Mouse (Mus musculus): ENCODE results near the gene Utrn. TPM values are rescaled to one million over a fixed set of nuclear protein-coding genes. Genes with fewer than 3 reads are reported as not detected.
A peak's percentile ranks its signal among the peaks of the same experiment; 100 is the strongest.

The Utrn gene
- polyA plus RNA-seq, 1 experiment from 2014 or later, result 67.0 TPM

DNA sequence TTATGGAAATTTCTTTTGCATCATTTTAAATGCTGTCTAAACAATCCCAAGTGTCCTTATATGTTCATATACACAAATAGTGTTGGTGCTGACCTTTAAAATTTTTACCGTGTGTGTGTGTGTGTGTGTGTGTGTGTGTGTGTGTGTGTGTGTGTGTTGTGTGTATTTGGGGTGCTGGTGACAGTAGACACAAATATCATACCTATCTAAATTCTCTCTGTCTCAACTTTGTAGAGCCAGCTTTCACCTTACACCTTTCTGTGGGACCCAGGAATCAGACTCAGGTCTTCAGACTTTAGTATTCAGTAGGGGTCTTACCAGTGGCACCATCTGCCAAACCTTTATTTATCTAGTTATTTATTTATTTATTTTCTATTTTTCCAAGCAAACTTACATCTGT is 681 bp upstream of the Utrn start:
- H3K36me3 ChIP-seq (ENCODE audit: control insufficient read depth, insufficient read depth, low read length), result no peaks in the 10 kb centered on the region
- ATAC-seq (ENCODE audit: insufficient number of reproducible peaks, insufficient read depth, low FRiP score, low read depth), result no peak
- peak overlapping the region in 1 of 2 experiments; percentile 79; a peak in 2 of 4 replicates for H3K4me3 ChIP-seq (ENCODE audit: control insufficient read depth in 1 of 2, insufficient read depth in 1 of 2, low read depth in 1 of 2, low read length in 2 of 2)
- H3K27ac ChIP-seq (replicated peaks in 1 of 2; ENCODE audit: control insufficient read depth in 1 of 2, insufficient read depth in 1 of 2, low read depth in 2 of 2, low read length in 2 of 2), result no peak overlapping the region
- H3K4me2 ChIP-seq (ENCODE audit: low read length), result peak overlapping the region; percentile 95
- peaks cover 0 to 11% of the 10 kb centered on the region in 2 experiments for H3K4me1 ChIP-seq (ENCODE audit: control insufficient read depth in 2 of 2, insufficient read depth in 2 of 2, low read length in 2 of 2)
- no peaks in the 10 kb centered on the region for H3K9me3 ChIP-seq (ENCODE audit: control insufficient read depth, low read length)
- no peaks in the 10 kb centered on the region for H3K27me3 ChIP-seq (ENCODE audit: control insufficient read depth, insufficient read depth, low read length)
- H3K9ac ChIP-seq (ENCODE audit: low read length), result peak overlapping the region; percentile 93
- 23% methylated on average over 1 of the region's 1 CpGs for WGBS

DNA sequence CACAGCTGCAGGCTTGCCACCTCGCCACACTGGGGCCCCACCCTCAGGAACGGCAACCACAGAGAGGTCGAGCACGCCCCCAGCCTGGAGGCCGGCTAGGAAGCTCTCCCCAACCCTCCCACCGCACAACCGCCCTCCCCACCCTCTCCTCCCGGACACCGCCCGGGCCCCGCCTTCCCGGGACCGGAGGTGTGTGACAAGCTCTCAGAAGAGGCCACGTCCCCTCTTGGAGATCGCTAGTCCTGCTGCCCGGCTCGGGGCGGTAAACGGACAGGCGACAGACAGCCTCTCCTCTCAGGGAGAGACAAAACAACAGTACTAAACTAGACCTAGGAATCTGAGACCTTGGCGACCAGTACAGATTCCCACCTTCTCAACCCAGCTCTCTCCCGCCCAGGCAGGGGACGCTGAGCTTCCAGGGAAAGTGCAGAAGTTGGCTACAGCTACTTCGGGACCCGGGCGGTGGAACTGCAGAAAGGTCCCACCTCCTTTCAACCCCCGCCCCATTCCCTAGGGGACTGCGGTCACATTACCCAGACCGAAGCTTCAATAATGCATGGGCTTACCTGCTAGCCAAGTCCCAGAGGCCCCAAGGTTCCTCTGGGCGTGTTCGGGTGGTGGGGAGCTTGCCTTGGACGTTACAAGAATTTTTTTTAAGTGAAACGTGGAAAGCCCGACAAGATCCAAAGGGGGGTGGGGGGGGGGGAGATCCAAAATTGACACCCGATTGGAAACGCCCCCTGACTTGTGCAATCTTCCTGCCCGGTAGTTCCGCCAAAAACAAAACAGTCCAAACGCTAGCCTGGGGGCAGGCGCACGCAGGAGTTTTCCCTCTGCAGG is 756 bp downstream of the Utrn start:
- Histone ChIP-seq H3K4me1 (ENCODE audit: control insufficient read depth in 2 of 2, insufficient read depth in 2 of 2, low read length in 2 of 2) (peaks cover 0 to 17% of the 10 kb centered on the region in 2 experiments), H3K4me3 (ENCODE audit: control insufficient read depth in 1 of 2, insufficient read depth in 1 of 2, low read depth in 1 of 2, low read length in 2 of 2) (peak overlapping the region; percentile 70 to 79), H3K27ac (replicated peaks in 1 of 2; ENCODE audit: control insufficient read depth in 1 of 2, insufficient read depth in 1 of 2, low read depth in 2 of 2, low read length in 2 of 2) (peak overlapping the region; percentile 96 to 98), H3K9me3 (ENCODE audit: control insufficient read depth, low read length) (no peaks in the 10 kb centered on the region), H3K36me3 (ENCODE audit: control insufficient read depth, insufficient read depth, low read length) (no peaks in the 10 kb centered on the region), H3K9ac (ENCODE audit: low read length) (peak overlapping the region; percentile 93), H3K4me2 (ENCODE audit: low read length) (peak overlapping the region; percentile 95), H3K27me3 (ENCODE audit: control insufficient read depth, insufficient read depth, low read length) (no peaks in the 10 kb centered on the region)
- WGBS, result under 1% methylated on average over 40 of the region's 41 CpGs
- peak; percentile 86 for ATAC-seq (ENCODE audit: insufficient number of reproducible peaks, insufficient read depth, low FRiP score, low read depth)

DNA sequence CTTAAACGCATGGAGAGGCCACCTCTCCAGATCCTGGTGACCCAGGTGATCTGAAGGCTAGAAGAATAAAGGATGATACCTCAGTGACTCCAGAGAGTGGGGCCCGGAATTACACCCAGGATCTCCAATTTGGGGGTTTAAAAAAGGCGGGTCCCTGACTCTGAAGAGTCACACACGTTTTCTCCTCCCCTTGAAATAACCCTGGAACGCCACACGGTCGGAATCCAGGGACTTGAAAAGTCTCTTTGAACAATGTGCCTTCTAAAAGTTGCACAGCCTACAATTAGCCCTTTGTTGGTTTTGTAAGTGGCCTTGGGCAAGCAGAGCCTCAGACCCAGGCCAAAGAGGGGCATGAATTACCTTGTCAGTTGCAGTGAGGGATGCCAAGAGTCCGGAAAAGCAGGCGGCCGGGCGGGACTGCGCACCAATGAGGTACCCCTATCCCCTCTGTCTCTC is 1.4 kb downstream of the Utrn start:
- ATAC-seq (ENCODE audit: insufficient number of reproducible peaks, insufficient read depth, low FRiP score, low read depth), result no peak
- 0% methylated on average over 12 of the region's 12 CpGs for WGBS
- Histone ChIP-seq H3K36me3 (ENCODE audit: control insufficient read depth, insufficient read depth, low read length) (no peaks in the 10 kb centered on the region), H3K4me1 (ENCODE audit: control insufficient read depth in 2 of 2, insufficient read depth in 2 of 2, low read length in 2 of 2) (peaks cover 0 to 18% of the 10 kb centered on the region in 2 experiments), H3K4me2 (ENCODE audit: low read length) (peak overlapping the region; percentile 95), H3K27me3 (ENCODE audit: control insufficient read depth, insufficient read depth, low read length) (no peaks in the 10 kb centered on the region), H3K9ac (ENCODE audit: low read length) (peak overlapping the region; percentile 93), H3K27ac (replicated peaks in 1 of 2; ENCODE audit: control insufficient read depth in 1 of 2, insufficient read depth in 1 of 2, low read depth in 2 of 2, low read length in 2 of 2) (peak overlapping the region; percentile 88 to 96), H3K4me3 (ENCODE audit: control insufficient read depth in 1 of 2, insufficient read depth in 1 of 2, low read depth in 1 of 2, low read length in 2 of 2) (peak overlapping the region; percentile 70 to 79), H3K9me3 (ENCODE audit: control insufficient read depth, low read length) (no peaks in the 10 kb centered on the region)

DNA sequence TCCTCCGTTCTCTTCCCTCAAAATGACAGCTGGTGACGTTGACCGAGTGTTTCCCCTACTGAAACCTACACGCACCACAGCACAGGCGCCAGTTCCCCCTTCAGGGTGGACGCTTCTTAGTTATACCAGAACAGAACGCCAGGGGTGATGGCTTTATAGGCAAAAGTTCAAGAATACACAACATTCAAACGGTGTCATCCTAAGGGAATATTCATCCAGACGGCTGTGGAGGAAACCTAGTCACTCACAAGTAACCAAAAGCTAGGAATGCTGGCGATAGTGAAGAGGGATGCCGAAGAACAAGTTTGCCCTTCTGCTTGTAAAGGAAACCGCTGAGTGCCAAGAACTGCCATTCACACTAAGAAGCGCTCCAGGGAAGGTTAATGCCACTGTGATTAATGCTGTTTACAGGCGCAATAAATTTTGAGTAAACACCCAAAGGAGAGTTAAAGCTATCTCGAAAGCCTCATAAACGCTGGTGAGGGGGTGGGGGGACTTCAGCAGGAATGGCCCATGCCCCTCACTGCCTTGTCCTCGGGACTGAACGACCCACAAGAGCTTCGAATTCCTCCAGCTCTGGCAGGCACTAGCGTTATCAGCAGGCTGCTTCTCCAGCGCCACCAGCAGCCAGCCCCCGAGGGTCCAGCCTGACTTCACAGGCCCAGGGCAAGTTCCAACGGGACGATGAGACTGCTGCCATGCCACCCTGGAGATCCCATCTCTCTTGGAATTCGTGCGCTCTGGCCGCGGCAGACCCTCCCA is 2.0 kb downstream of the Utrn start:
- Histone ChIP-seq H3K27me3 (ENCODE audit: control insufficient read depth, insufficient read depth, low read length) (no peaks in the 10 kb centered on the region), H3K9me3 (ENCODE audit: control insufficient read depth, low read length) (no peaks in the 10 kb centered on the region), H3K4me2 (ENCODE audit: low read length) (peak overlapping the region; percentile 95), H3K9ac (ENCODE audit: low read length) (peak overlapping the region; percentile 93), H3K4me3 (ENCODE audit: control insufficient read depth in 1 of 2, insufficient read depth in 1 of 2, low read depth in 1 of 2, low read length in 2 of 2) (peak overlapping the region; percentile 70 to 79), H3K4me1 (ENCODE audit: control insufficient read depth in 2 of 2, insufficient read depth in 2 of 2, low read length in 2 of 2) (peaks cover 2 to 24% of the 10 kb centered on the region in 2 experiments), H3K36me3 (ENCODE audit: control insufficient read depth, insufficient read depth, low read length) (no peaks in the 10 kb centered on the region), H3K27ac (replicated peaks in 1 of 2; ENCODE audit: control insufficient read depth in 1 of 2, insufficient read depth in 1 of 2, low read depth in 2 of 2, low read length in 2 of 2) (peak overlapping the region; percentile 88 to 96)
- WGBS, result 2% methylated on average over 28 of the region's 28 CpGs
- no peak; the same call in 1 of the 2 replicates for ATAC-seq (ENCODE audit: insufficient number of reproducible peaks, insufficient read depth, low FRiP score, low read depth)

DNA sequence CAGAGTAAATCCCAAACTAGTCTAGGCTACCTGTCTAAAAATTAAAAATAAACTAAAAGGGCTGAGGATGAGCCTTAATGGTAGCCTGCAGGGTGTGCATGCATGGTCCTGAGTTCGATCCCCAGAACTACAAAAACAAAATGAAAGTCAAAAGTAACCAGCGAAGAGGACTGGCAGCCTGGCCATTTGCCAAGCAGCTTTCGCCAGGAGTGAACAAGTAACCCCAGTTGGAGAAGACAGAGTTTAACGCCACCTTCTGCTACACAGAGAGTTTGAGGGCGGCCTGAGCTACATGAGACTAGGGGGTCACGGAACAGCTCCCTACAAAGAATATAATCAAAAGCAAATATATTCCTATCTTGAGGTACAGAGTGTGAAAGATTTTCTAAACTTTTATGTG is 4.0 kb downstream of the Utrn start:
- no peak for ATAC-seq (ENCODE audit: insufficient number of reproducible peaks, insufficient read depth, low FRiP score, low read depth)
- 63% methylated on average over 6 of the region's 6 CpGs for WGBS
- Histone ChIP-seq H3K4me1 (ENCODE audit: control insufficient read depth in 2 of 2, insufficient read depth in 2 of 2, low read length in 2 of 2) (peaks cover 7 to 30% of the 10 kb centered on the region in 2 experiments), H3K4me2 (ENCODE audit: low read length) (no peak overlapping the region), H3K9me3 (ENCODE audit: control insufficient read depth, low read length) (no peaks in the 10 kb centered on the region), H3K36me3 (ENCODE audit: control insufficient read depth, insufficient read depth, low read length) (peaks cover 14% of the 10 kb centered on the region), H3K9ac (ENCODE audit: low read length) (no peak overlapping the region), H3K27ac (replicated peaks in 1 of 2; ENCODE audit: control insufficient read depth in 1 of 2, insufficient read depth in 1 of 2, low read depth in 2 of 2, low read length in 2 of 2) (no peak overlapping the region), H3K27me3 (ENCODE audit: control insufficient read depth, insufficient read depth, low read length) (no peaks in the 10 kb centered on the region), H3K4me3 (ENCODE audit: control insufficient read depth in 1 of 2, insufficient read depth in 1 of 2, low read depth in 1 of 2, low read length in 2 of 2) (no peak overlapping the region)

DNA sequence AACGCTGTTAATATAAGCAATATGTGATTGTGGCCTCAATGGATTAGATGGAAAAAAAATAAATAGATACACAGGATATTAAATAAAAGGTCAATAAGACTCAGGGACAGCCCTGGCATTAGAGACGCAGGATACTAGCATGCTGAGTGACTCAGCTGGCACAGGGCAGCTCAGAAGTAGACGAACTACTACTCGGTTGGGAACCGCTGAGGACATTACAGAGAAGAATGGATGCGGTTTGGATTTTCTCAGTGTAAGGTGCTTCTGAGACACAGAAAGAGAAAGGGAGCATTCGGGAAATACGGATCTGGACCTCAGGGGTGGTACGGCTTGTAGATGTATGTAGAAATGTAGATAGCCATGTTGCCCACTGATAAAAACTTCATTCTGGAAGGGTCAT is 5.6 kb downstream of the Utrn start:
- Histone ChIP-seq H3K4me1 (ENCODE audit: control insufficient read depth in 2 of 2, insufficient read depth in 2 of 2, low read length in 2 of 2) (peaks cover 8 to 33% of the 10 kb centered on the region in 2 experiments), H3K9me3 (ENCODE audit: control insufficient read depth, low read length) (no peaks in the 10 kb centered on the region), H3K27ac (replicated peaks in 1 of 2; ENCODE audit: control insufficient read depth in 1 of 2, insufficient read depth in 1 of 2, low read depth in 2 of 2, low read length in 2 of 2) (no peak overlapping the region), H3K4me3 (ENCODE audit: control insufficient read depth in 1 of 2, insufficient read depth in 1 of 2, low read depth in 1 of 2, low read length in 2 of 2) (no peak overlapping the region), H3K27me3 (ENCODE audit: control insufficient read depth, insufficient read depth, low read length) (no peaks in the 10 kb centered on the region), H3K9ac (ENCODE audit: low read length) (no peak overlapping the region), H3K4me2 (ENCODE audit: low read length) (no peak overlapping the region), H3K36me3 (ENCODE audit: control insufficient read depth, insufficient read depth, low read length) (peaks cover 22% of the 10 kb centered on the region)
- ATAC-seq (ENCODE audit: insufficient number of reproducible peaks, insufficient read depth, low FRiP score, low read depth), result no peak
- WGBS, result 88% methylated on average over 9 of the region's 9 CpGs

DNA sequence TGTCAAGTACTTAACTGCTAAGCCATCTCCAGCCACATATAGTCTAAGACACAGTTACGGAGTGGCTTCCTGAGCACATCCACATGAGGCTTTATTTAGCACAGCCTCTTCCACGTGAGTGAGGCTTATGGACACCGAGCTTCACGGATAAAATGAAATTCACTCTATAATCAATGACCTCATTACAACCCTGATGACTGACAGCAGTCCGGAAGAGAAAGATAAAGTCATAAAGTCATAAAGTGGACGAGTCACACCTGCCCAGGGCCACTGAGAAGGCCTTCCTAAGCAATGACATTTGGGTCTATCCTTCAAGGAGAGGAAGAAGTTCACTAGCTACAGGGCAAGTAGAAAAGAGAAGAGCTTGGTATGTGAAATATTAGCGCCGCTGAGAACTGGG is 7.1 kb downstream of the Utrn start:
- no peak for ATAC-seq (ENCODE audit: insufficient number of reproducible peaks, insufficient read depth, low FRiP score, low read depth)
- 39% methylated on average over 8 of the region's 8 CpGs for WGBS
- Histone ChIP-seq H3K4me2 (ENCODE audit: low read length) (no peak overlapping the region), H3K27ac (replicated peaks in 1 of 2; ENCODE audit: control insufficient read depth in 1 of 2, insufficient read depth in 1 of 2, low read depth in 2 of 2, low read length in 2 of 2) (no peak overlapping the region), H3K4me3 (ENCODE audit: control insufficient read depth in 1 of 2, insufficient read depth in 1 of 2, low read depth in 1 of 2, low read length in 2 of 2) (no peak overlapping the region), H3K4me1 (ENCODE audit: control insufficient read depth in 2 of 2, insufficient read depth in 2 of 2, low read length in 2 of 2) (peaks cover 12 to 42% of the 10 kb centered on the region in 2 experiments), H3K27me3 (ENCODE audit: control insufficient read depth, insufficient read depth, low read length) (no peaks in the 10 kb centered on the region), H3K9ac (ENCODE audit: low read length) (no peak overlapping the region; the same call in 1 of the 2 replicates), H3K36me3 (ENCODE audit: control insufficient read depth, insufficient read depth, low read length) (peaks cover 22% of the 10 kb centered on the region), H3K9me3 (ENCODE audit: control insufficient read depth, low read length) (no peaks in the 10 kb centered on the region)

Data from heart, embryonic 14.5 days (tissue).